Mouse (Mus musculus) CH12F3 (cell line): ENCODE measurements around the gene Otos.

Experiments used
- in situ Hi-C: fragments of 300-500 bp; cut with MboI; formaldehyde crosslinking; loops from 2 replicates; pipeline ENCODE4 v1.14.3; 2020; ENCODE audit warnings: low sequenced_read_pairs

Otos gene

DNA sequence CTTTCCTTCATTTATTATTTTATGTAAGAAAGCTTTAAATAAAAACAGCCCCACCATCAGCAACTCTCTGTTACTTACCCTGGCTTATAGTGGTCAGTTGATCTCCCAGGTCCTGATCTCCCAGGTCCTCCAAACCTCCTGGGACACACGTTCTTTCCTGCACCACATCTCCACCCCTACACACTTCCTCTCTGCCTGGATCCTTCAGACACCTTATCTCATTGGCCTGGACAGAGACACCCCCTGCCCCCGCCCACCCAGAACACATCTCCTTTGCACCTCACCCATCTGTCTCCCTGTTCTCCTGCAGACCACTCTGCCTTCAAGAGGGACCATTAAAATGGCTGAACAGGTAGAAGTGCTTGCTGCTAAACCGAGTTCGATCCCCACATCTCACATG lies 1.6 kb downstream of the Otos start:
- in situ Hi-C loops, result no loop called here

DNA sequence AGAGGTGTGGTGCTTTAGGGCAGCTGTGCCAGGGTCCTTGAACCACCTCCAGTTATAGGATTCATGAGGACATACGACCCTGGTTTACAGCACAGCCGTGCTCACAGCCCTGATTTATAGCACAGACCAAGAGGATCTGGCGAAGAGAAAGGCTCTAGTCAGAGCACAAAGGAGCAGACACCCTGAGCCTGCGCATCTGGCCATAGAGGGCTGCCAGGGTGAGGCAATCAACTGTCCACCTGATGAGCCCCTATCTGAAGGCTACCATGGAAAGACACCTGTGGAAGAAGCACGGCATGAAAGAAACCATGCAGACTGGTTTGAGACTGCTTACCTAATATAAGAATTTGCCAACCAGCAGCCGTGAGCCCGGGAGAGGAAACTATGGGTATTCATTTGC lies 2.0 kb downstream of the Otos start:
- in situ Hi-C loops, result no loop called here

DNA sequence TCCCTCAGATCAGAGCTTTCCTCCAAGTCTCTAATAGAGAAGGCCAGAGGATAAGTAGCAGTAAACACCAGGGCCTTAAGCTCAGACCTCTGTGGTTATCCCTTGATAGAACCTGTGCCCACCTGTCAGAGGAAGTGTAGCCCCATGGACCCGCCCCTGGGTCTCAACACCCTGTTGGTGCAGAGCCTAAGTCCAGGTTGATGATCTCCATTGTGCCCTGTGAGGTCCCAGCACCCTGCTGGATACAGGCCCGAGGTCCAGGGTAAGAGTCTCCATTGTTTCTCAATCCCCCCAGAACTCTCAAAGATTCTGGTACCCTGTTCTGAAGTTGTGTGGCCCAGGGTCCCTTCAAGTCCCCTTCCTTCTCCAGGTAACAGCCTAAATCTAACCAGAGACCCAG lies 2.5 kb downstream of the Otos start:
- in situ Hi-C loops, result no loop called here

DNA sequence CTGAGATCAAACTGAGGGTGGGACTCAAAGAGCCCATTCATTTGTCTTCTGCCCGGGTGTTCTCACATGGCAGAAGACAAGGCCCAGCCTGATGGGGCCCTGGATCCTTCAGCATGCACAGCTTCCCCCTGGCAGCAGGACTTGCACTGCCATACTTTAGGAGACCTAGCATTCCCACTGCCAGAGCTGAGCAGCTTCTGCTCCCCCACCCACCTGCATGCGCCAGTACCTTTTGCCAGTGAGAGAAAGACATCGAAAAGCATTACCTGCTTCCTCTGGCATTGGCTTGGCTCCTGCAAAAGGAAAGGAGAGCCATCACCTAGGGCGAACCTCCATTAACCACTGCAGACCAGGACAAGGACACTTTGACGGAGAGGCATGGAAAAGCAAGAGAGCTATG lies 3.7 kb downstream of the Otos start:
- in situ Hi-C loops, result no loop called here

DNA sequence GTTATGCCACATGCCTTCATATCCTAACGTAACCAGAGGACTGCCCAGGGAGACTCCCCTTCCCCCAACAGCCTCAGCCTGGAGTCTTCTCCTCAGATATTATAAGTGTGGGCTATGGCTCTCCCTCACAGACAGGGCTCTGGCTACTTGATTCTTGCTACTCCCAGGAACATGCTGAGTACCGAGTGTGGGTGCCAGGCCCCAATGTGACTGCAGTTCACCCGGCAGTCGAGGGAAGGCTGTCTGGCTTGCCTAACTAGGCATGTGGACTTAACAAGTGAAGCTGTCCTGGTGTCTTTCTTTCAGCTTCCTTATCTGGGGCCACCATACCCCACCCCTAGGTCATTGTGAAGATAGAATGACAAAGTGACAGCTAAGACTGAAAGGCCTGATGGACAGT lies 5.0 kb downstream of the Otos start:
- in situ Hi-C loops, result no loop called here

DNA sequence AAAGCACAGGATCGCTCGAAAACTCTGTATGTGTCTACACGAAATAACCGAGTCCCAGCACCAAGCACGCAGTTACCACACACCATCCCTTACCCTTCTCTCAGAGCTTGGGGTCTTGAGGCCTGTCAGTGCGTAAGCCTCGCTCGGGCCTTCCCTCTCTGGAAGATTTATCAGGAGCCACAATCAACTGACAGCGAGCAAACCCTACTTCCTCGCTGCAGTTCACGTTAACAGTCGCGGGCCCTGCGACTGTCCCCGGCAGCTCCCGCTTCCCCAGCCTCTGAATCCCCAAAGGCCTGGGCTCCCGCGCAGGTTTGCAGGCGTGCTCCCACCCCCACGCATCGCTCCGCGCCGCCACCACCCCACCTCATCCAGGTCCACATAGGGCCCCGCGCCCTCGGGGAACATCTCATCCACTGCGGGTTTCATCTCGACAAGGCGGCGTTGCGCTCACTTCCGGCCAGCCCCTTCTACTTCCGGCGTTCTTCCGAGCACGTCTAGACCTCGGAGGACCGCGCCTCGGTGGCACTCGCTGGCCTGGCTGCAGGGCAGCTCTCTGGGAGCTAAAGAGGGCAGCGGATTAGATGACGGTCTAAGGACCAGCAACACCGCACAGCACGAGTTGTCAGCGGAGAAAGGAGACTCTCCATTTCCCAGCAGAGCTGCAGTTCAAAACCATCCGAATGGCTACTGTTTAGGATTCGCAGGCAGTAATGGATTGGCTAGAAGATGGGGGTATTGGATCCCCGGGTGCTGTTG lies 6.9 kb downstream of the Otos start, which contains the start of gene Cops9:
Gene Cops9, minus strand, starts transcription at position 472 of the 759 bp plus-strand sequence.
- in situ Hi-C loops, result no loop called here

DNA sequence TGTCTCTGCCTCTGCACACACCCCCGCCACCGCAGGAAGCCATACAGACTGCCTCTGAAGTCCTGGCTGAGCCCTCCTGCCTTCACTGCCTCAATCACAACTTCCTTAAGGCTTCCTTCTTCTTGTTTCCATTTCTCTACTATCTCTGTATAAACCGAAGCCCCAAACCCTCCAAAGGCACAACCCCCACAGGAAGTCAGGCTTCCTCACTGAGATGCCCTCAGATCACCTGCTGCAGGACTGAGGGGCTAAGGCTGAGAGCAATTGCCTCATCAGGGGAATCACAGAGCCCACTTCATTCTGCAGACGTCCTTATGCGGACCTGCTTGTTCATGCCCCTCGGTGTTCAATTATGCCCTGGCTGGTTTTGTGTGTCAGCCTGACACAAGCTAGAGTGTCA lies 8.2 kb downstream of the Otos start:
- in situ Hi-C loops, result no loop called here

DNA sequence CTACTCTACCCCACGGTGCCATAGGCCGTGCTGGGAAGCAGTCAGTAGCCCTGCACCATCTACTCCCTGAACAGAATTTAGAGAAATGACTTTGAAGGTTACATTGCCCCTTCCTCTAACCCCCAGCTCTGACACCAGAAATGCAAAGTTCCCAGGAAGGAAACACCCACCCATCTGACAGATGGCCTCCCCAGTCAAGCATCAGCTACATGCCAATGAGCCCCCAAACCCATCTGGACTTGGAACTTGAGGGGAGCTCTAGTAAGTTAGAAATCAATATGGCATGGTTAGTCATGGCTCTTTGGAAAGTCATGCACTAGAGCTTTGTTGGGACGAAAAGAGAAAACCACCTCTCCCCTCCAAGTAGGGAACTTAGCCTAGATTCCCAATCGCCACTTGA lies 9.9 kb downstream of the Otos start:
- in situ Hi-C loops, result no loop called here

DNA sequence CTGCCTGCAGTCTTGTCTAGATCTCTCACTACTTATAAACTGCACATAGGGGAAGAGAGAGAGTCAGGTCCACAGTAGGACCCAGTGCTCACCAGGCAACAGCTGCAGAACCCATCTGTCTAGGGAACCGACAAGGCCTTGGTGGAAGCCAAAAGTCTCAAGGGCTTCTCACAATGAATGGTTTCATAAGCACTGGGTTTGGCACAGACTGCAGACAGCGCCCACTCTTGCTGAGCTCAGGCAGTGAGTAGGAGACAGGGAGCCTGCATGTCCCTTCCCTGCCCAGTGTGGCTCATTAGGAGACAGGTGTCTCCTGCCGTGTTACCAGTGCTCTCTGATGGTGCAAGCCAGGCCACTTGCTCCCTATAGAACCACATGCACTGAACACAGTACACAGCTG lies 10.5 kb downstream of the Otos start:
- in situ Hi-C loops, result no loop called here

DNA sequence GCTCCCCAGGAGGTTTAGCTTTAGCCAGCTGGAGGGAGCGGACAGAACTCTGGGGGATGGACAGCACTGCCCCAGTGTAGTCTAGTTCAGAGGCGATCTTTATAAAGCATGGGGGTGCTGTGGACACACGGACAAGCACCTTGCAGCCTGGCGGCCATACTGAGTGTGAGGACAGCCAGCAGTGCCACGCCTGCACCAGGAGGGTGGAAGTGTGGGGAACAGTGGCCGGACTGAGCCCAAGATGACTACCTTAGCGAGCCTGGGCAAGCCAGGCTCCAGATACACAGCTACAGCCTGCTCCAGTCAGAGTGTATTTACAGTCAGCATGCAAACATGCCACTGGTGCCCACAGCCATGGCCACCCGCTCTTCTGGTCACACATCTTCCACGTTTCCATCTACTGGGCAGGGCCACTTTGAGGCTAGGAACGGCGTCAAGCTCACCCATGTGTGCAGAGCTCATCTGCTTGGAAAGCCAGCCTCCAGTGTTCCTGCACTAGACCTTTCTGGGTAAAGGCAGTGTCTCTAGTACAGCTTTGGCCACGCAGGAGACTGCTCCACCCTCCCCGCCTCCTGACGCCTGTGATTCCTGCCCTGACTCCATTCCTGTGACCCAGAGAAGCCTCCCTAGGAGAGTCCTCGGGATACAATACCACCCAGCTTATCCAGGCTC lies 11.0 kb downstream of the Otos start:
- in situ Hi-C loops, result no loop called here

DNA sequence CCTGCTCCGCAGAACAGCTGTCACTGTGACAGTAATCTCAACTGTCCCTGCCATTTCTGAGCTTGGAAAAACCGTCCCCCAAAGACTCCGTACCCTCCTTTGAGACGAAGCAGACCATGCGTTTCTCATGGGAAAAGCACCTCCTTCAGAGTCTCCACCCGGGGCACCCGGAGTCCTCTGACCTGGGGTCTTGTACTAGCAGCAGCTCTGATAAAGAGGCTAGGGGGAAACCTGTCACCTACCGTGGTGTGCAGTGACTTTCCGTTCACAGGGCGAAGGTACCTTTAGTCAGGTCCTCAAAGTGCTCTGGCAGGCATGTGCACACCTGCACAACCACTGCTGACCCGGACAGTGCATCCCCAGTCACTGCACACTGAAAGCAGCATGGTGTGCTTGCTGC lies 12.0 kb downstream of the Otos start:
- in situ Hi-C loops, result no loop called here

DNA sequence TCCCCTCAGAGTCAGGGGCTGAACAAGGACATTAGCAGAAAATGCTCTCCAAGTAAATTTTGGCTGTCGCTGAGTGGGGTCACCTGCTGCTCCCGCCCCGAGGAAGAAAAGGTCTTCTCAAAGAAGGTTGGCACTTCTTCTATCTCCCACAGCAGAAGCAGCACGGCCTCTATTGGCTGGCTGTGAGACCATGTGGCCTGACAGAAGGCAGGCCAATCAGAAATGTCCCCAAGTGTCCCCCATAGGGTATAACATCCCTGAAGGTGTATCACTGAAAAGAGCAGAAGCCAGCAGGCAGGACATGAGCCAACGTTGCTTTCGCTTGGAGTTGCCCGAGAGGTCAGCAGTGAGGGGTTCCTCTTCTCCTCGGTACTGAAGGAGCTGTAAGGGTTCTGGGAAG lies 12.6 kb downstream of the Otos start:
- in situ Hi-C loops, result no loop called here

DNA sequence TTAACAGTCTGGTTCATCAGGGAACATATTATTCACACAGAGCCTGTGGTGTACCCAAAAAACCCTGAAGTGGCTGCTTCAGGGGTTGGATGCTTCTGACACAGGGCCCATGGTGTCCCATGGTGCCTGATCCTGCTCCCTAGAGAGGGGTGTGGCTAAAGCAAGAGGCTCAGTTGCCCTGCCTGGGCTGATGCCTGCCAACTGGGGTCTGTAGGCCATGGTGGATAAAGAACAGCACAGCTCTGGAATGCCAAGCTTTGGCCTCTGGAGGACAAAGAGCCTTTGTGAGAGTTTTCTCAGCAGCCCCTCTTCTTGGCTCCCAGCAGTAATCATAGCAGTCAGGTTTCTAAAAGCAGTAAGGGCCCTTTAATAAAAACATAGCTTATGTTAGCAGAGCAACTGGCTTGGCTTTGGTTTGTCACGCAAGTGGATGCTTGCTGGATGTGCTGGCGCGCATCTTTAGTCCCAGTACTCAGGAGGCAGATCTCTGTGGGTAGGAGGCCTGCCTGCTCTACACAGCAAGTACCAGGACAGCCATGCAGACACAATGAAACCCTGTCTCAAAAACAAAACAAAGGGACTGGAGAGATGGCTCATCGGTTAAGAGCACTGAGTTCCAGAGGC lies 13.6 kb downstream of the Otos start:
- in situ Hi-C loops, result no loop called here

DNA sequence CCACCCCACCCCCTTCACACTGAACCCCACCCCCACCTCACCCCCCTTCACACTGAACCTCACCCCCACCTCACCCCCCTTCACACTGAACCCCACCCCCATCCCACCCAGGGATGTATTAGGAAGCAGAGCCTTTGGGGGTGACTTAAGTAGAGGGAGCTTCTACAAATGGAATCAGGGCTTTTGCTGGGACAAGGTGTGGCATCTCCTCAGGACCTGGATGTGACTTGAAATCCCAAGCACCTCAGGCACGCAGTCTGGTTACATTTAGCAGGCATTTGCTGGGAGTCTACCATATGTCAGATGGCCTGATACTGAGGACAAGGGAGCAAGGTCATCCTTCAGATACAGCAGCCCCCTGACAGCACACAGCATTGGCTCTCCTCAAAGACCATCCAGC lies 14.1 kb downstream of the Otos start:
- in situ Hi-C loops, result no loop called here

DNA sequence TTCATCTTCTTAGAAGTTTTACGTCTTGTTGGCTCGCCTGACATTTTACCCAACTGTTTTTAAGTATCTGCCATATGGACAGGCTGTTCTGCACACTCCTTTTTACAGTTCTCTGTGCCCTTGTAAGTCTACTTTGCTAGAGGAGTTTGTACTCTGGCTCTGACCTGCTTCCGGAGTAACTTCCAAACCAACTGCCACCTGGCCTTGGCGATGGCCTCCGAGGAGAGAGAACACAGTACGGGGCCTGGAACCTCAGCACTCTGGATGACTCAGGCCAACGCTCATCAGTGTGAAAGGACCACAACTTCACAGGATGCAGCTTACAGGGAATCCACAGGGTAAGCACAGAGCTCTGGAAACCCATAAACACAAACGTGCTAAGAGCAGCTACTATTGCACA lies 14.9 kb downstream of the Otos start:
- in situ Hi-C loops, result no loop called here

DNA sequence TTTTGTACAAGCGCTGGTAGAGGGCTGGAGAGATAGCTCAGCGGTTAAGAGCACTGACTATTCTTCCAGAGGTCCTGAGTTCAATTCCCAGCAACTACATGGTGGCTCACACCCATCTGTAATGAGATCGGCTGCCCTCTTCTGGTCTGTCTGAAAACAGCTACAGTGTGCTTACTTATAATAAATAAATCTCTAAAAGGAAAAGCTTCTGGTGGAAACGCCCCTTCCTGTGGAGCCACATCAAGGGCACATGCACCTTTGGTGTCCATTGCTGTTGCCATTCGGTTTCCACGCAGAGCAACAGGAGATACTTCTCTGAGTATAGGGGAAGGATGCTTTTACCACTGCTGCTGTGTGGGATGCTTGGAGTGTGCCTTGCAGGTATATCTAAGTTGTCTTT lies 15.7 kb downstream of the Otos start:
- in situ Hi-C loops, result no loop called here

DNA sequence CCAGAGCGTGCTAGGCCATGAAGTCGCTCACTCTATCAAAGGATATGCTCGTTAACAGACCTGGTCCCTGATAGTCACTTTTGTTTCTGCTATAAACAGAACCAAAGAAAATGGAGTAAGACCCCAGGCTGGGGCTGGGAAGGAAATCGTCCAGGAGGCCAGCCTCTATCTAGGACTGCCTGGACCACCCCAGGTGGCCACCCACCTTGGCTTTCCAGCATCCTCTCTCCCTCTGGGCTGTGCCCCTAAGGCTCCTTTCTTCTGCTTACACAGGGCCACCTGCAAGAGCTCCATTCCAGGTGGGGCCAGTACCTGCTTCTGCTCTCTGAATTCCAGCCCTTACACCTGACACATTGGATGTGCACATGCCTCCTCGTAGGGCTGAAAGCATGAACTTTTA lies 16.4 kb downstream of the Otos start:
- in situ Hi-C loops, result no loop called here

DNA sequence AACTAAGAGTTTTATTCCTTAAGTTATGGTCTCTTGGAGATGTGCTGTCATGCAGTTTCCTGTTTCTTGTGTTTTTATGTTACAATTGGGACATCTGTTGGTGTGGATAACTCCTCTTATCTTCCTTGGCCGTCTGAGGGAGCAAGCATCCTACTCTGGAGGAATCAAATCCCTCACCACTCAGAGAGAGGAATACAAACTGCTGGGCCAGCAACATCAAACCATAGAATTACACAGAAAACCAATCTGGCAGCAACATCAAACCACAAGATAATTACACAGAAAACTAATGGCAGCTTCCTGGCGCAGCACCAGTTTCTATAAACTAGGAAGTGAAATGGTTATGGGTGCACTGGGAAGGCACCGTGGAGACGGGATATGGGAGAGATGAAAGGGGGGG lies 20.4 kb downstream of the Otos start:
- in situ Hi-C loops, result no loop called here

DNA sequence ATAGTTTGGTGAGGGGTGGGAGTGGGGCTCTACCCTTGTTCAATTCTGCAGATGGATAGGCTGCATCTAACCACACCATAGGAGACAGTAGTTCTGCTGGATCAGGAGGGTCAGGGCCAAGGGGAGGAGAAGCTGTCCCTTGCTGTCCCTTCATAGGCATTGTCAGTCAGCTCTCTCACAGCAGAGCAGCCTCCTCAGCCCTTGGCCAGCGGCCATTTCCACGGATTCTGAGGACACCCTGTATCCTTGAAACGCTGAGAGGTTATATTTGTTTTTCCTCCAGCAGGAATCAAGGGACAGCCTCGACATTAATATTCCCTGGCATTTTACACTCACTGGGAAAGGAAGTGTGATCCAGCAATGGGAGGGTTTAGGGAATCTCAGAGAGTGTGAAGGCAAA lies 30.3 kb downstream of the Otos start:
- in situ Hi-C loops, result loop anchor here (25.0 kb wide), 1 partner anchor 656 kb away; no protein-coding TSS in a partner anchor

DNA sequence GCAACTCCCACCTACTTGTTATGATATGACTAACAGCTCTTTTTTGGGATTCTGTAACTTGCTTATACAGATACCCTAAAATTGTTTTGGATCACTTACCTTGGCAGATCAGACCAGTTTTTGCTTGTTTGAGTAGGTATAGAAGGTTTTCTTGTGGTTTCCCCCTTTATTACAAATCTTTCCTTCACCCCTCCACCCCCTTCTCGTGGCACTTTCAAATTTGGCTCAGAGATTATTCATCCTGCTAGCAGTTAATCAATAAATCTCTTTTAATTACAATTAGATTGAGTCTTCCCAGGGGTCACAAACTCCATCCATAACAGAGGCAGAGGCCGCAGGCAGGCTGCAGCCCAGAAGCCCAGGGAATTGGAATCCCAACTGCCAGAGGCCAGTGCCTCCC lies 31.2 kb downstream of the Otos start, which contains the start of gene Olfr12:
Gene Olfr12, plus strand, starts transcription at position 301 of the 400 bp plus-strand sequence.
- in situ Hi-C loops, result loop anchor here (25.0 kb wide), 1 partner anchor 655 kb away; no protein-coding TSS in a partner anchor

DNA sequence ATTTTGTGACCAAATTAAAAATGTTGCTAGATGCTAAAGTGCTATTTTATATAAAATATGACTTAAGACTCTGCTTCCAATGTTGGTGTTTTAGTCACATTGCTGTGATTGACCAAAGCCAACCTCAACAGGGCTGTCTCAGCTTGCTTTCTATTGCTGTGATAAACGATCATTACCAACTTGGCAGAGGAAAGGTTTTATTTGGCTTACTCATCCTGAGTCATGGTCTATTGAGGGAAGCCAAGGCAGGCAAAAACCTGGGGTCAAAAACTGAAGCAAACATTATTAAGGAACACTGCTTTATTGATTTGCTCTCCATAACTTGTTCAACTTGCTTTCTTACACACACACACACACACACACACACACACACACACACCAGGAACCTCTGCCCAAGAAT lies 32.6 kb downstream of the Otos start:
- in situ Hi-C loops, result loop anchor here (25.0 kb wide), 1 partner anchor 654 kb away; no protein-coding TSS in a partner anchor

DNA sequence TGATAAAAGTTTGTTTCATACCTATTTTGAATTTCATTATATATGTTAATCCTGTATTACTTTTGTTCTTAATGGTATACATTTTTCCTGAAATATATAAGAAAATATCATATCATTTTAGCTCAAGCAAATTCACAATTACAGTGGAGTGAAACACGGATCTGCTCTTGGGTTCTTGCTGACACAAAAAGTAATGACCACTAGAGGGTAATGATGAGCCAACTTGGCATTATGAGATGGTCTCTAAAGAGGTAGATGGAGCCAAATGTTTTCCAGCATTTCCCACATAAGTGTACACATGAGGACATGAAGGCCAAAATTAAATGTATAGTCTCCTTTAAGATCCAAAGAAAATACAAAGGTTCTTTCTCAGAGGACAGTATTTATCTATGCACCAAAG lies 34.1 kb downstream of the Otos start:
- in situ Hi-C loops, result loop anchor here (25.0 kb wide), 1 partner anchor 652 kb away; no protein-coding TSS in a partner anchor
